Mouse (Mus musculus) embryonic fibroblast, embryonic 13.5 days (primary cell): ENCODE data around the gene Vps13c.

ENCODE experiments used
- CTCF ChIP-seq: IDR thresholded peaks from 2 replicates; pipeline ENCODE4 v1.5.1; 2011; ENCODE audit warnings: mild to moderate bottlenecking, control low read depth, low read length, moderate library complexity, borderline replicate concordance; ENCODE audit not compliant: insufficient read depth
- POLR2A ChIP-seq: IDR thresholded peaks from 2 replicates; pipeline ENCODE4 v1.6.1; 2011; ENCODE audit warnings: low read depth, mild to moderate bottlenecking, control low read depth, low read length, moderate library complexity

- TF ChIP-seq POLR2A: no peak
- TF ChIP-seq CTCF: no peak
Measured at GRCm38 (mm10) chr9:67832046-67832605, 8.1 kb upstream of the Vps13c start, which contains the start of gene C2cd4a.
